Mouse (Mus musculus) stomach, postnatal 0 days (tissue): Measurements from ENCODE around the gene Mad1l1. TPM values are rescaled to one million over a fixed set of nuclear protein-coding genes. Genes with fewer than 3 reads are reported as not detected.

Source experiments
- ATAC-seq: fragments of 200-750 bp; cut with Nextera tagmentation; 2 replicates; pipeline ENCODE4 v1.8.0; 2017; ENCODE audit not compliant: low FRiP score, low TSS enrichment
- DNase-seq: peaks from one replicate; pipeline ENCODE4 v3.0.0-alpha.2; 2016; ENCODE audit warnings: low spot score
- H3K27ac ChIP-seq: fragments of 300-500 bp; sonication (generic); replicated peaks from 2 replicates; pipeline ENCODE4 v1.5.1; 2014; ENCODE audit warnings: mild to moderate bottlenecking, control low read depth
- H3K27me3 ChIP-seq: fragments of 300-500 bp; sonication (generic); 2 replicates; pipeline ENCODE4 v1.6.1; 2014; ENCODE audit warnings: low read length; ENCODE audit not compliant: control insufficient read depth, insufficient read depth
- H3K36me3 ChIP-seq: fragments of 300-500 bp; sonication (generic); 2 replicates; pipeline ENCODE4 v1.6.1; 2014; ENCODE audit warnings: low read length, mixed read lengths; ENCODE audit not compliant: control insufficient read depth, insufficient read depth
- H3K4me1 ChIP-seq: fragments of 300-500 bp; sonication (generic); replicated peaks from 2 replicates; pipeline ENCODE4 v1.6.1; 2014; ENCODE audit warnings: antibody characterized with exemption; ENCODE audit not compliant: control insufficient read depth, insufficient read depth
- H3K4me2 ChIP-seq: fragments of 300-500 bp; sonication (generic); replicated peaks from 2 replicates; pipeline ENCODE4 v1.6.1; 2014; ENCODE audit warnings: low read depth, mild to moderate bottlenecking, control low read depth, moderate library complexity
- H3K4me3 ChIP-seq: fragments of 300-500 bp; sonication (generic); 2 replicates; pipeline ENCODE4 v1.5.1; 2014; ENCODE audit warnings: low read depth, low read length, control low read depth
- H3K9ac ChIP-seq: fragments of 300-500 bp; sonication (generic); 2 replicates; pipeline ENCODE4 v1.6.1; 2014; ENCODE audit warnings: mild to moderate bottlenecking, low read length, control low read depth, mixed read lengths
- H3K9me3 ChIP-seq: fragments of 300-500 bp; sonication (generic); 2 replicates; pipeline ENCODE4 v1.6.1; 2016; ENCODE audit warnings: low read length; ENCODE audit not compliant: control insufficient read depth
- CTCF ChIP-seq: IDR thresholded peaks from 2 replicates; pipeline ENCODE4 v1.5.1; 2016; ENCODE audit warnings: antibody characterized with exemption, low read depth, mild to moderate bottlenecking, moderate library complexity
- EP300 ChIP-seq: optimal IDR thresholded peaks from 2 replicates; pipeline ENCODE3; 2016; ENCODE audit warnings: antibody characterized with exemption
- WGBS: fragments of 180-500 bp; shearing (Covaris S2); extraction: QIAGEN DNeasy Blood & Tissue Kit; methylation state at CpG from one replicate; pipeline ENCODE4 v1.1.7; 2014; 5-methylcytosine and 5-hydroxymethylcytosine counted together
- polyA plus RNA-seq: library from polyadenylated mRNA; unstranded; fragments of >200 nt; fragmentation: Nextera tagmentation; extraction: Ambion mirVana; gene quantifications from 2 replicates; pipeline ENCODE4 v1.2.1, GENCODE M21; 2015

Gene Mad1l1
- polyA plus RNA-seq, 1 experiment from 2014 or later: 14.2 TPM

- ATAC-seq: no peak
Measured at GRCm38 (mm10) chr5:140201109-140201508, 120.2 kb downstream of the Mad1l1 start.

GRCm38 (mm10) chr5:140197705-140198104, 123.6 kb downstream of the Mad1l1 start:
- Histone ChIP-seq H3K9ac (no peak overlapping the region), H3K27me3 (no peaks in the 10 kb centered on the region), H3K27ac (no peak overlapping the region), H3K4me1 (no peaks in the 10 kb centered on the region), H3K9me3 (no peaks in the 10 kb centered on the region), H3K36me3 (peaks cover 5% of the 10 kb centered on the region; the same call in 1 of the 2 replicates), H3K4me2 (no peak overlapping the region), H3K4me3 (no peak overlapping the region)
- ATAC-seq (peak; percentile 76), DNase-seq (peak; percentile 86)
- WGBS: 24% methylated on average over 4 of the region's 4 CpGs
- TF ChIP-seq CTCF: peak; percentile 85
- TF ChIP-seq EP300: no peak

More at GRCm38 (mm10) chr5:140201109-140201508, 120.2 kb downstream of the Mad1l1 start:
- Histone ChIP-seq H3K27me3 (no peaks in the 10 kb centered on the region), H3K27ac (no peak overlapping the region), H3K36me3 (no peaks in the 10 kb centered on the region), H3K4me3 (no peak overlapping the region), H3K9me3 (no peaks in the 10 kb centered on the region), H3K4me2 (no peak overlapping the region), H3K9ac (no peak overlapping the region), H3K4me1 (no peaks in the 10 kb centered on the region)
- TF ChIP-seq EP300 (no peak), CTCF (no peak)
- 86% methylated on average over 1 of the region's 1 CpGs for WGBS
- DNase-seq: no peak

DNA sequence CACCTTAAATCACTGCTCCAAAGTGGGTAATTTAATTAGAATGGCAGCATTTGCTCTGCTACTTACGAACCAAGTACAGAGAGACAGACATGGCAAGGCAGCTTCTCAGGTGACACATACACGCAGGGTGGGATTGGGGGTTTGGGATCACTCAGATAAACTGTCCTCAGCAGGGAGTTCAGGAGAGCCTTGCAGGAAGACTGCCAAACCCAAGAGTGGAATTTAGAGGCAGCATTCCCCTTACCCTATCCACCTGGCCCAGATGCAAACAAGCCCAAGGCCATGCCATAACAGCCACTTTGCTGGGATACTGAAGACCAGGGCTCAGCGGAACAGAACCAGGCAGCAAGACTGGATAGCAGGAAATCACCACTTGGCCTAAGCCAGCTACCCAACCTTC, 124.9 kb downstream of the Mad1l1 start:
- no peak overlapping the region for H3K4me2 ChIP-seq
- H3K9me3 ChIP-seq: no peaks in the 10 kb centered on the region
- 90% methylated on average over 3 of the region's 3 CpGs for WGBS
- H3K4me3 ChIP-seq: no peak overlapping the region
- H3K9ac ChIP-seq: no peak overlapping the region
- H3K36me3 ChIP-seq: peaks cover 5% of the 10 kb centered on the region; the same call in 1 of the 2 replicates
- TF ChIP-seq EP300 (no peak), CTCF (no peak)
- no peak overlapping the region for H3K27ac ChIP-seq
- DNase-seq (no peak), ATAC-seq (no peak)
- no peaks in the 10 kb centered on the region for H3K27me3 ChIP-seq
- no peaks in the 10 kb centered on the region for H3K4me1 ChIP-seq

GRCm38 (mm10) chr5:140194173-140194572, 127.2 kb downstream of the Mad1l1 start:
- no peak for DNase-seq
- TF ChIP-seq CTCF (no peak), EP300 (no peak)
- H3K9me3 ChIP-seq: no peaks in the 10 kb centered on the region

GRCm38 (mm10) chr5:140191539-140191938, 129.8 kb downstream of the Mad1l1 start:
- Histone ChIP-seq H3K4me2 (no peak overlapping the region), H3K27ac (no peak overlapping the region), H3K9ac (no peak overlapping the region), H3K4me3 (no peak overlapping the region), H3K36me3 (peaks cover 5% of the 10 kb centered on the region; the same call in 1 of the 2 replicates), H3K27me3 (no peaks in the 10 kb centered on the region), H3K4me1 (no peaks in the 10 kb centered on the region), H3K9me3 (no peaks in the 10 kb centered on the region)
- TF ChIP-seq EP300: no peak
- no peak for TF ChIP-seq CTCF
- no peak for DNase-seq
- no peak for ATAC-seq
- WGBS: 66% methylated on average over 4 of the region's 4 CpGs

More at GRCm38 (mm10) chr5:140194173-140194572, 127.2 kb downstream of the Mad1l1 start:
- WGBS: 72% methylated on average over 11 of the region's 11 CpGs
- H3K9ac ChIP-seq: no peak overlapping the region
- H3K4me1 ChIP-seq: no peaks in the 10 kb centered on the region
- H3K4me3 ChIP-seq: no peak overlapping the region
- ATAC-seq: no peak
- peaks cover 5% of the 10 kb centered on the region; the same call in 1 of the 2 replicates for H3K36me3 ChIP-seq
- no peak overlapping the region for H3K4me2 ChIP-seq
- no peak overlapping the region for H3K27ac ChIP-seq
- H3K27me3 ChIP-seq: no peaks in the 10 kb centered on the region

- 85% methylated on average over 4 of the region's 4 CpGs for WGBS
Measured at GRCm38 (mm10) chr5:140186351-140186750, 135.0 kb downstream of the Mad1l1 start.

More at GRCm38 (mm10) chr5:140186351-140186750, 135.0 kb downstream of the Mad1l1 start:
- H3K27me3 ChIP-seq: no peaks in the 10 kb centered on the region
- no peak for ATAC-seq
- TF ChIP-seq CTCF (no peak), EP300 (no peak)
- H3K27ac ChIP-seq: no peak overlapping the region
- no peaks in the 10 kb centered on the region; the same call in 1 of the 2 replicates for H3K36me3 ChIP-seq
- H3K4me1 ChIP-seq: no peaks in the 10 kb centered on the region
- no peak overlapping the region for H3K4me2 ChIP-seq
- no peak overlapping the region for H3K9ac ChIP-seq
- H3K9me3 ChIP-seq: no peaks in the 10 kb centered on the region
- H3K4me3 ChIP-seq: no peak overlapping the region
- no peak for DNase-seq
